Mouse (Mus musculus) lung, postnatal 4 days (tissue): ENCODE measurements at regions not wholly inside any gene's neighbourhood (a gene's known extent, or its start where the extent isn't known, plus 50 kb on each side); places are given as distances from the start of the nearest gene placed in this dataset.

Experiments used
- DNase-seq, 2 experiments: peaks; one replicate each; pipeline ENCODE4 v3.0.0; 2021

- DNase-seq = peak in 1 of 2 experiments; percentile 35
Observed at GRCm38 (mm10) chr2:46993126-46993525, 1820.8 kb upstream of the Acvr2a start.

GRCm38 (mm10) chr2:46992672-46993071 lies 1821.2 kb upstream of the Acvr2a start:
- DNase-seq = no peak

GRCm38 (mm10) chr2:46986689-46987088 lies 1827.2 kb upstream of the Acvr2a start:
- peak; percentile 20 to 48 for DNase-seq

- DNase-seq = no peak
Observed at GRCm38 (mm10) chr2:46985915-46986672, 1827.8 kb upstream of the Acvr2a start.

GRCm38 (mm10) chr2:46940628-46941530 lies 1823.7 kb upstream of the Zeb2 start:
- DNase-seq = no peak

GRCm38 (mm10) chr2:46932831-46933230 lies 1815.6 kb upstream of the Zeb2 start:
- no peak for DNase-seq

GRCm38 (mm10) chr2:46924189-46924588 lies 1807.0 kb upstream of the Zeb2 start:
- no peak for DNase-seq

- no peak for DNase-seq
Observed at GRCm38 (mm10) chr2:46913496-46913895, 1796.3 kb upstream of the Zeb2 start.

- DNase-seq = no peak
Observed at GRCm38 (mm10) chr2:46883216-46883615, 1766.0 kb upstream of the Zeb2 start.

- DNase-seq = no peak
Observed at GRCm38 (mm10) chr2:46870772-46871171, 1753.6 kb upstream of the Zeb2 start.
